Mouse (Mus musculus) telencephalon, adult 2 months (tissue): Measurements from ENCODE around the gene Babam2.
"Not testable (repeated sequence)": the region's sequence is repeated elsewhere in the genome, so short reads cannot be mapped to it uniquely, and the experiment has no call there.

Experiments
- DNase-seq: peaks from one replicate; pipeline ENCODE4 v3.0.0-alpha.2; 2011; ENCODE audit warnings: low read depth, low spot score

The Babam2 gene

GRCm38 (mm10) chr5:31781624-31782023 is 84.1 kb downstream of the Babam2 start:
- no peak for DNase-seq

GRCm38 (mm10) chr5:31787201-31787600 is 89.7 kb downstream of the Babam2 start:
- no peak for DNase-seq

GRCm38 (mm10) chr5:31787622-31788021 is 90.1 kb downstream of the Babam2 start:
- no peak for DNase-seq

- no peak for DNase-seq
These were observed 94.9 kb downstream of the Babam2 start for GRCm38 (mm10) chr5:31792338-31792737.

GRCm38 (mm10) chr5:31792863-31793262 is 95.4 kb downstream of the Babam2 start:
- DNase-seq: no peak

GRCm38 (mm10) chr5:31795414-31795813 is 97.9 kb downstream of the Babam2 start:
- no peak for DNase-seq

- DNase-seq: no peak
These were observed 99.5 kb downstream of the Babam2 start for GRCm38 (mm10) chr5:31796979-31797378.

- DNase-seq: not testable (repeated sequence)
These were observed 106.7 kb downstream of the Babam2 start for GRCm38 (mm10) chr5:31804211-31804610.

- DNase-seq: no peak
These were observed 107.3 kb downstream of the Babam2 start for GRCm38 (mm10) chr5:31804751-31805150.

- no peak for DNase-seq
These were observed 109.8 kb downstream of the Babam2 start for GRCm38 (mm10) chr5:31807312-31807711.

- DNase-seq: peak; percentile 58
These were observed 110.8 kb downstream of the Babam2 start for GRCm38 (mm10) chr5:31808271-31808670.

- DNase-seq: no peak
These were observed 113.5 kb downstream of the Babam2 start for GRCm38 (mm10) chr5:31810796-31811662.

GRCm38 (mm10) chr5:31811663-31812001 is 114.1 kb downstream of the Babam2 start:
- no peak for DNase-seq

- DNase-seq: no peak
These were observed 115.7 kb downstream of the Babam2 start for GRCm38 (mm10) chr5:31813156-31813675.

GRCm38 (mm10) chr5:31814068-31814467 is 116.6 kb downstream of the Babam2 start:
- no peak for DNase-seq

GRCm38 (mm10) chr5:31815129-31815528 is 117.6 kb downstream of the Babam2 start:
- no peak for DNase-seq

GRCm38 (mm10) chr5:31816082-31816481 is 118.6 kb downstream of the Babam2 start:
- no peak for DNase-seq

GRCm38 (mm10) chr5:31820801-31821200 is 123.3 kb downstream of the Babam2 start:
- DNase-seq: no peak

GRCm38 (mm10) chr5:31821204-31821603 is 123.7 kb downstream of the Babam2 start:
- no peak for DNase-seq

- DNase-seq: no peak
These were observed 126.2 kb downstream of the Babam2 start for GRCm38 (mm10) chr5:31823673-31824072.

GRCm38 (mm10) chr5:31824126-31824525 is 126.6 kb downstream of the Babam2 start:
- DNase-seq: no peak

GRCm38 (mm10) chr5:31827304-31827703 is 129.8 kb downstream of the Babam2 start:
- no peak for DNase-seq

GRCm38 (mm10) chr5:31827896-31828295 is 130.4 kb downstream of the Babam2 start:
- DNase-seq: no peak
